Mouse (Mus musculus) left cerebral cortex, adult 8-10 months (tissue): ENCODE measurements at regions not wholly inside any gene's neighbourhood (a gene's known extent, or its start where the extent isn't known, plus 50 kb on each side); places are given as distances from the start of the nearest gene placed in this dataset.

ENCODE experiments used
- DNase-seq, 2 experiments: peaks; one replicate each; pipeline ENCODE4 v3.0.0; 2022; ENCODE audit warnings: low spot score in 2 of 2

DNA sequence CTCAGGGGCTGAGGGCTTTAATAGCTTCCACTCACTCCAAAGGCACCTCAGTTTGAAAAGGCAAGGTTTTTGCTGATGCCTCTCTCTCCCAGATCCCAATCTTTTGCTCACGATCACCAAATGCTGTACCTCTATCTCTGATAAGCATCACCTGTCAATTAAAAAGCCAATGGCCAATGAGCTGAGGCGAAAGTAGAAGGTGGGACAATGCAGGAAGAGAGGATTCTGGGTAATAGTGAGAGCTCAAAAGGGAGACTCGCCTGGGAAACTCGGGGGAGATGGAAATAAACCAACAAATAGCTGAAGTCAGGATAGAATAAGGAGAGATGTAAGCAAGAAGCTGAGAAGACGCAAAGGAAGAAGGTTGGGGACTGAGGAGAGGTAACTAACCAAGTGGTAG is 105.0 kb upstream of the Arid2 start:
- DNase-seq, result no peak

DNA sequence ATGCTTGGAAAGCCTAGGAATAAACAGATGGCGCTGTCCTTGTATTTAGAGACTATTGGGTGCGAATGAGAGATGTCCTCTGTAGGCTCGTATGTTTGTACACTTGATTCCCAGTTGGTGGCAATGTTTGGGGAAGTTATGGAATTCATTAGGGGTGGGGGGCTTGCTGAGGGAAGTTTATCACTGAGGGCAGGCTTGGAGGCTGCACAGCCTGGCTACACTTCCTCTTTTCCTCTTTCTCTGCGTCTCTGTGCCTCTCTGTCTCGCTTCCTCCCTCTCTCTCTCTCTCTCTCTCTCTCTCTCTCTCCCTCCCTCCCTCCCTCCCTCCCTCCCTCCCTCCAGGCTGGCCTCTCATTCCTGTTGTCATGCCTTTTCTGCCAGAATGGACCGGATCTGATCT is 104.2 kb upstream of the Arid2 start:
- no peak for DNase-seq

DNA sequence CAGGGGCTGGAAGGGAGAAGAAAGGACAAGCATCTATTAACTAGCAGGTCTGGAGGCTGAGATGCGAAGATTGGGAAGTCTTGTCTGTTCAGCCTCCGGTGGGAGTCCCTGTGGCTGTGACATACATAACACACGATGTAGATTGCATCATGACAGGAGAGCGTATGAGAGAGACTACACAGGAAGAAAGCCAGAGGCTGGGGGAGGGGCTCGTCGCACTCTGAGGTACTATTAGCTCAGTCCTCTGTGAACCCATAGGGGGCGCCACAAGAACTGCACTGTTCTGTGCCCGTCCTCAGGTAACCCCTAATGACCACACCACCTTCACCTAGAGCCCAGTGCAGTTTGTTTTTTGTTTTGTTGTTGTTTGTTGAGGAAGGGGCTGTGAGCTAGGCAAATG is 102.7 kb upstream of the Arid2 start:
- DNase-seq, result no peak

DNA sequence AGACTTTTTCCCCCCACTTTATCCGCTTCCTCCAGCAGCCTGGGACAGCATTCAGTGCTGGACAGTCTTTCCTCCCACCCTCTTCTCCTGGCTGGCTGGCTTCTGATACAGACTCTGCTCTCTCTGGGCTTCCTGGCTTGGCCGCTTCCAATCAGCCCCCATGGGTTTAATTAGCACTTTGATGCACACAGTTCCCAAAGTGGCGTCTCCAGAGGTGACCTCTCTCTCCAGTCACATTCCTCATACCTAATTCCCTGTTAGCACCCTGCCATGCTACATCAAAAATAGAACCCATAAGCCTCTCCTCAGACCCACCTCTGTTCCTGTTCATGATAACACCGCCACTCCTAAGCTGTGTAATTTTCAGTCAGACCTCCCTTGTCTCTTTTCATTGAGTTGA is 101.9 kb upstream of the Arid2 start:
- no peak for DNase-seq

DNA sequence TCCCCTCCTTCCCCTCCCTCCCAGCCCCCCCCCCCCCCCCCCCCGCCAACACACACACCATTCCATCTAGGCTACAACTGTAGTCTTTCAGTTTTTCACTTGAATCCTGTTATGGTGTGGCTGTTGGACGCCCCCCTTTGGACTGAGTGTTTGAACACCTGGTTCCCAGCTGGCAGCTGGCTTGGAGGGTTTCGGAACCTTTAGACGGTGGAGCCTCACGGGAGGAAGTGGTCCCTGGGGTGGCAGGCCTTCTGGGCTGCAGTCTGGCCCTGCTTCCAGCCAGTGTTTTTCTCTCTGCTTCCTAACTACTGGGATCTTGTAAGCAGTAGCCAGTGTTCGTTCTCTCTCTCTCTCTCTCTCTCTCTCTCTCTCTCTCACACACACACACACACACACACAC is 101.4 kb upstream of the Arid2 start:
- no peak for DNase-seq

DNA sequence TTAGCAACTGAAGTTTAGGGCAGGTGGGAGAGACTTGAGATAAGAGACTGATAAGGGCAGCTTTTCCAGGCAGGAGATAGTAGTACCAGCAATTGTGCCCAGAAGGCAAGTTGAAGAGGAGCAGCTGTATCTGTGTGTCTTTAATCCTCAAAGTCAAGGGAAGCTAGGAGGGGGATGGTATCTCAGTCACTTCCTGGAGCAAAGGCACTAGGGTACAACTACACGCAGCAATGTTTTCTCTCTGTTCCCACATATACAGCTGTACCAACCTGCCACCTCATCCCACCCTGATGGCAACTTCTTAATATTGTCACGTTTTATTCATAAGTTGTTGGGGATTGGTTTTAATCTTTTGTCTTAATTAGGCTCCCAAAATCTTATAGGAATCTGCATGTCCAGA is 97.8 kb upstream of the Arid2 start:
- no peak for DNase-seq

DNA sequence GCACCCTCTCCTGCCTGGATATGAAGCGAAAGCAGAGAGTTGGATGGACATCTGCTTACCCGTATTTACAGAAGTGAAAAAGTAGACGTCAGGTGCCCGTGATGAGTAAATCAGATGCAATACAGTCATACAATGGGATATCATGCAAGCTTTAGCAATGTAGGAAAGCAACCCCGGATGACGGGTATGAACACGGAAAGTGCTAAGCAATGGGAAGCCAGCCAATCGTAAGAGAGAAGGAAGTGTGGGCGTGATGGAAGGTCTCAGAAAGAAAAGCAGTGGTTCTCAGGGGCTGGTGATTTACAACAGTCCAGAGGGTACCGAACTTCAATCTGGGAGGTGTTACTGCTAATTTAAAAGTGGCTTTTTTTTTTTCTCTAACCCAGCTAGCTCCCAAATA is 89.9 kb upstream of the Arid2 start:
- no peak for DNase-seq

DNA sequence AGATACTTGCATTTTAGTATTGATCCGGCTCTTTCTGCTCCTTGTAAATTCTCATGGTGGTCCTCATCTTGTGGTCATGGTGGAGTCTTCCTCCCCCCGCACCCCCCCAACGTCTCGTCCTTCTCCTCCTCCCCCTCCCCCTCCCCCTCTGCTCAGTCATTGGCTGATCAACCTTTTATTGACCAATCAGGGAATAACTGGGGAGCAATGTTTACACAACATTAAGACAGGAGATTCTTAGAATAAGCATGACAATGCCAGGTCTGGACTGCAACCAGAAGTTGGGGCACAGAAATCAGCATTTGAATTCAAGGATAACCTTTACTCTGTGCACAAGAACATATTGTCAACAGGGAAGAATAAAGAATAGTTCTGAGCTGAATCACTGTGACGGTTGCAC is 89.4 kb upstream of the Arid2 start:
- no peak for DNase-seq

DNA sequence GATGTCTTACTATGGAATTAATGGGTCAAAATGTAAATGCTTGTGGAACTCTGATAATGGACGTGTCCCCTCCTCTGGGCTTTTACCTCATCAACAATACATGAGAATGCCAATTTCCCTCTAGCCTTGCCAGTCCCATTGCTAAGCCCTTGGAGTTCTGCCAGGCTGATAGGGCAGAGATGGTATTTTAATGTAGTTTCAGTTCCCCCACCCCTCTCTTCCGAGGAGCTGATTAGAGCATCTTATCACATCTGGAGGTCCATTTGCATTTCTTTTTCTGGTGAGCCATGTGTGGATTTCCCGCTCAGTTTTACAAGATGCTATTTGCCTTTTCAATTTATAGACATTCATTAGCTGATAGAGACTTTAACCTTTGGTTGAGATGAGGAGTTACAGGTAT is 86.0 kb upstream of the Arid2 start:
- no peak for DNase-seq

DNA sequence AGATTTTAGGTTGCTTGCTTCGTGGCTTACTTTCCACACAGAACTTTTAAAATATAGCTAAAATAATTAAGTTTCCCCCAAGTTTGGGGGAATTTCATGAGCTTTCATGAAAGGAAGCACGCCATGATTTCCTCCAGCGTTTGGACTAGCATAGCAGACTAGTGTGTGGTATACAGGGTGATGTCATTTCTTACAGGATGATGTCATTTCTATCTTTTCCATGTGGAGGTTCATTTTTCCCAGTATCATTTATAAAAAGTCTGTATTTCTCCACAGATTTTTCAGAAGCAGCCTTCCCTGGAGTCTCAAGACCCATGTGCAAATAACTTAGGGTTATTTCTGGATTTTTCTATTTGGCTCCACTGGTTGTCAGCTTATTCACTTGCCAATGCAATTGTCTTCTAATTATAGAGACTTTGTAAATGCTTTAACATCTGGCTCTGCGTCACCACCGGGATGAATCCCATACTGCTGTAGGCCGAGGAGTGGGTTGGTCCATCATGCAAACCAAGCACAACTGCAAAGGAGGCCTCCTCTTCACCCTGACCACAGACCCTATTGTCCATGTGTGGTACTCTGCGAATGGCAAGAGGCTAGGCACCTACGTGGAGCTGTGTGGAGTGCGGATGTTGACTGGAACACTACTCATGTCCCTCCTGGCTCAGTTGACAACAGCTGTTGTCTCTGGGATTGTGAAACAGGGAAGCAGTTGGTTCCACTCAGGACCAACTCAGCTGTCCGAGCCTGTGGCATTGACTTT is 85.4 kb upstream of the Arid2 start:
- DNase-seq, result no peak

DNA sequence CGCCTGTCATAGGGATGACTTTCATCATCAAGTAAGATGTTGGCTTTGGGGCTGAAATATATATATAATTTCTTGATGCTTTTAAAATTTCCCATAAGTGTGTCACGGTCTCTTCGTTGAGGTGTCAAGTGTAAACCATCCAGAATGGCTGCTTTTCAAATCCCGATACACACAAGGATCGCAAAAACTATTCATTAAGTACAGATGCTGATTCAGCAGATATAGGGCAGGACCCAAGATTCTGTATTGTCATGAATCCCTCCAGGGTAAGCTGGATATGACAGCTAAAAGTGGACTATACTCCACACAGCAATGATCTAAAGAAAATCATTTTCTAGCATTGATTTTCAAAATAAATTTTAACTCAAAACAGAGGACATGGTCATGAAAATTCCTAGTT is 83.1 kb upstream of the Arid2 start:
- DNase-seq, result no peak

DNA sequence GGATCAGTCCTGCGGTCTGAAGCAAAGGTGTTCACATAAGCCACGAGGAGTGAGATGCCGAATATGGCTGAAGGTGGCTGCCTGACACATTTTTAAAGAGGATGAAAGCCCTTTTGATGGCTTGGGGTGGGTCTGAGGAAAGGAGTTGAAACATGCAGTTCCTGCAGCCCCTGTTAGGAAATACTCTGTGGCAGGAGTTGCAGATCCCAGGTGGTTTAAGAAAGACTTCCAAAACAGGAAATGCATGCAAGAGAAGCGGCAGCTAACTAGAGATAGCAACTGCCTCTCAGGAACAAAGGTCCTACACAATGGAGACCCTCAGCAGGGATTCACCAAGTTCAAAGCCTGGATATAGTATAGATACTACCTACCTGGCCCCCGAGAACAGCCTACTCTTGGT is 82.7 kb upstream of the Arid2 start:
- DNase-seq, result no peak

DNA sequence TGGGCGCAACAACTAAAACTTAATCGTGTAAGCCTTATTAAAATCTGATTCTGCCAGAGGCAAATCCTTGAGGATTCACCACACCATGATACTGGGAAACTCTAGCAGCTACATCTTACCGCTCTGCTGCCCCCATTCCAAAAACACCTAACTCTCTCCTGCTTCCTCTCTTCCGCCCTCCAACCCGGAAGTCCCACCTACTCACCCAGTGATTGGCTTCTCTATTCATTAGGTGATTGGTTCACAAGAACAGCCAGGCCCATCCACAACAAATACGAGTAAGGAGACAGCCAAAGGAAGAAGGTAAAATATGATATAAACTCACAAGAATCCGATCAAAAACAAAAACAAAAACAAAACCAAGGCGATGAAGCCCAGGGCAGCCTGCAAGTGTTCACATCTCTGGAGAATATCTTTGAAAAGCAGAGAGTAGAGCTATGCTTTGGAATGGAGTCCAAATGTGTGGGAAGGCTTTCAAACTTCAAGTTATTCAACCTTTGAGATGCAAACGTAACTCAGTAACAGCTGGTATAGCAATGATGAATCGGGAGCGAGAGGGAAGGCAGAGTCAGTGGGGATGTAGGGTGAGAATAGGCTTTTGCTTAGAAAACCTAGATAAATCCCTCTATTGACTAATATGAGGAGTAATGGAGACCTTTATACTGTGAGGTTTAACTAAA is 76.5 kb upstream of the Arid2 start:
- no peak for DNase-seq

DNA sequence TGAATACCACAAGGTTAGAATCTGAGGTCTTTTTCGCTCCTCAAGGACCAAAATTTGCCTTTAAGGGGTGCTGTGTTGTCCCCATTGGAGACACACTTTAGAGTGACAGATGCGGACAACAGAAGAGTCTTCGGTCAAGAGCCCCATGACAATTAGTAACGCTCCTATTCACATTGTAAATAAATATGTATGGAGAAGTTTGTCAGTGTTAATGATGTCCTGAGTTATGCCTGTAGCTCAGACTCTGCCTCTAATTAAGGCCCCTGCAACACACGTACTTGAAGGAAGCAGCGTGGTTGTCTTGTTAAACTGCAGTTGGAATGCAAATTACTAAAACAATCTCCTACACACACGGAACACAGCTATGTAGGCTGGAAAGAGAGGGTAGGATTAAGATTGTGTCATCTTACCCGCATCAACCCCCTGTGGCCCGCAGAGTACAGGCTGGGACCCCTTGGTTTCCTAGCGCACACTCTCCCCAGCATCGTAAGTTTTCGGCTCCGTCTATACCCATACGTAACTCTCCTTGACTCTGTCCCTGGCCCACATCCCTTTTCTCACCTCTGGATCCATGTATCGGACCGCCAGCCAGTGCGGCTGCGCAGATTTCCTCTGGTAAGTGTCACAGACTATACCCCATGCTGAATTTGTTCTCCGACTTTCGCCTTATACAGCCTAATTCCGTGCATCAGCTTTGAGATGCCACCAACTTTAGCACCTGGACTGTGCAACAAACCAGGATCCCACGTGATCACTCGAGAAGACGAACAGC is 73.6 kb upstream of the Arid2 start:
- no peak for DNase-seq

DNA sequence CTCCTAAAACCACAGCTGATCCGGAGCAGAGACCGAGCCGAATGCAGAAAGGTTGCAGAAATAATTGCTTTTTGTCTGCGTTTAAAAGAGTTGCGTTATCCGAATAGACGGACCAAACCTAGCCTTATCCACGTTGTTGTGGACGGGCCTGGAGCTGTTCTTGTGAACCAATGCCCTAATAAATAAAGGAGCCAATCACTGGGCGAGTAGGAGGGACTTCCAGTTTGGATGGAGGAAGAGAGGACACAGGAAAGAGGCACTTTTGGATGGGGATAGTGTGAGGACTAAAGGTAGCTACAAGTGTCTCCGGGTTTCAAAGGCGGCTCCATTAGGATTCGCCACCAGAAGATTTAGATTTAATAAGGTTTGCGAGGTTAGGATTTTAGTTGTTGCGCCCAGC is 69.4 kb upstream of the Arid2 start:
- no peak for DNase-seq

DNA sequence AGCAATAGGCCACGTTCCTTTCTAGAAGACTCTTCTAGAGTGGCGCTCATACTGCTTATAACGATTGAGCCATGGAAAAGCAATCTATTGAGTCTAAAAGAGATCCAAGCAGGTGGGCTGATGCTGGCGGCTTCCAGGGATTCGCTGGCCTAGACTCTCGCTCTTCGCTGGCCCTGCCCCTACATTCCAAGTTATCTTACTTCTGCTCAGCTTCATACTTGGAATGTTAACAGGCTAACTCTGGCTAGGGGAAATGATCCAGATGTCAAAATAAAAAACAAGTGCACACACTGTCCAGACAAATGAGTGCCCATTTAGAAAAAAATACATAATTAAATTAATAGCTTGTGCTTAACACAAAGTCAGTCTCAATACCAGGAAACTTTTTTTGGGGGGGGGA is 67.6 kb upstream of the Arid2 start:
- no peak for DNase-seq

DNA sequence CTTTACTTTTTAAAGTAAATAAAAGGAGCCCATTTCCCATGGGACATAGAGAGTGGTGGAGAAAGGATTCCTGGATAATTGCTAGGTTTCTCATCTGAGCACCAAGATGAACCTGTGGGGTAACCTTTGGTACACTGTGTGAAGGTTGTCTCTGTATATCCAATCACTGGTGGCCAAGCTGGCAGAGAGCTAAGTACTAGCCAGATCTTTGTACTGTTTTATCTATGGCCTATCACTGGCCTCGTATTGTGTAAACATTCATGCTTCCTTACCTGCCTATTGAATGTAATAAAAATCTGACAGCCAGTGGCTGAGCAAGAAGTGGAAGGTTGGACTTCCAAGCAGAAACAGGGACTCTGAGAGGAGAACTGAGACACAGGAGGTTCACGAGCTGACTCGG is 55.3 kb upstream of the Arid2 start:
- no peak for DNase-seq

DNA sequence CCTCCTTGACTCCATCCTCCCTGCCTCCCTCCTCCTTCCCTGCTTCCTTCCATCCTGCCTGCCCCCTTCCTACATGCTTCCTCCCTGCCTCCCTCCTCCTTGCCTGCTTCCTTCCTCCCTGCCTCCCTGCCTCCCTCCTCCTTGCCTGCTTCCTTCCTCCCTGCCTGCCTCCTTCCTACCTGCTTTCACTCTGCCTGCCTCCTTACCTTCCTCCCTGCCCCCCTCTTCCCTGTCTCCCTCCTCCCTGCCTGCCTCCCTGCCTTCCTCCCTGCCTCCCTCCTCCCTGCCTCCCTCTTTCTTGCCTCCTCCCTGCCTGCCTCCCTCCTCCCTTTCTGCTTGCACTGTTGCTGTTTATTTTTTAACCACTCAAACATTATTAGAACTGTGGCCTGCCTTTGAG is 54.2 kb upstream of the Arid2 start:
- DNase-seq, result no peak

DNA sequence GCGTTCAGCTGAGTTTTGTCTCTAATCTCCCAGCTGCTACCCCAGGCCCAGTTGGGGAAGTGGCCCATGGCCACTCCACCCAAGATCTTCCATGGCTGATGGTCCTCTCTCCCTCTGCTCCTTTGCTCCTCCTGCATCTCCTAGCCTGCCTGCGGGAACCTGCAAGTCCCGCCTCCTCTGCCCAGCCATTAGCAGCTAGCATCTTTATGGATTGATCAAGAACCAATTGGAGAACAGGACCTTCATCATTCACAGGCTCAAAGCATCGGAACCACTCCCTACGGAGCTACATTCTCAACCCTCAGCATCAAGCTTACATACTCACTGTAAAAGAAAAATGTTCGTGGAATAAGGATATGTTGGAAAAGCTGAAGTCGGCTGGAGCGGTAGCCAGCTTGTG is 52.5 kb upstream of the Arid2 start:
- no peak for DNase-seq
